Mouse (Mus musculus): ENCODE measurements around the gene Serpina3b. TPM values are rescaled to one million over a fixed set of nuclear protein-coding genes. Genes with fewer than 3 reads are reported as not detected.

Gene Serpina3b
- polyA plus RNA-seq, 1 experiment from 2014 or later, result not detected

- ATAC-seq (replicated peaks; ENCODE audit: insufficient number of reproducible peaks, low FRiP score, low TSS enrichment, low read depth) (no peak), DNase-seq (ENCODE audit: low spot score) (no peak)
- H3K4me2 ChIP-seq (ENCODE audit: low read depth, low read length), result no peak overlapping the region
- H3K36me3 ChIP-seq (replicated peaks; ENCODE audit: control insufficient read depth, insufficient read depth, low read depth, low read length), result no peaks in the 10 kb centered on the region
- H3K27me3 ChIP-seq (ENCODE audit: control insufficient read depth, insufficient read depth, low read length), result no peaks in the 10 kb centered on the region
- H3K9me3 ChIP-seq (replicated peaks; ENCODE audit: control insufficient read depth, low read length), result no peaks in the 10 kb centered on the region
- no peak overlapping the region for H3K9ac ChIP-seq (replicated peaks; ENCODE audit: low read length)
- no peaks in the 10 kb centered on the region for H3K4me1 ChIP-seq (ENCODE audit: control insufficient read depth, insufficient read depth, low read length)
- no peak overlapping the region for H3K4me3 ChIP-seq (ENCODE audit: low read depth, low read length)
- H3K27ac ChIP-seq (replicated peaks; ENCODE audit: low read depth, low read length), result no peak overlapping the region
- WGBS, result 59% methylated on average over 3 of the region's 3 CpGs
Observed at GRCm38 (mm10) chr12:104114921-104115579, 12.7 kb upstream of the Serpina3b start.

GRCm38 (mm10) chr12:104123097-104123496 lies 4.7 kb upstream of the Serpina3b start:
- Histone ChIP-seq H3K36me3 (replicated peaks; ENCODE audit: control insufficient read depth, insufficient read depth, low read depth, low read length) (no peaks in the 10 kb centered on the region), H3K27me3 (ENCODE audit: control insufficient read depth, insufficient read depth, low read length) (no peaks in the 10 kb centered on the region), H3K27ac (replicated peaks; ENCODE audit: low read depth, low read length) (no peak overlapping the region), H3K4me1 (ENCODE audit: control insufficient read depth, insufficient read depth, low read length) (no peaks in the 10 kb centered on the region), H3K9me3 (replicated peaks; ENCODE audit: control insufficient read depth, low read length) (no peaks in the 10 kb centered on the region), H3K4me3 (ENCODE audit: low read depth, low read length) (no peak overlapping the region), H3K4me2 (ENCODE audit: low read depth, low read length) (no peak overlapping the region), H3K9ac (replicated peaks; ENCODE audit: low read length) (no peak overlapping the region)
- ATAC-seq (replicated peaks; ENCODE audit: insufficient number of reproducible peaks, low FRiP score, low TSS enrichment, low read depth) (no peak), DNase-seq (ENCODE audit: low spot score) (no peak)
- 90% methylated on average over 1 of the region's 1 CpGs for WGBS

DNA sequence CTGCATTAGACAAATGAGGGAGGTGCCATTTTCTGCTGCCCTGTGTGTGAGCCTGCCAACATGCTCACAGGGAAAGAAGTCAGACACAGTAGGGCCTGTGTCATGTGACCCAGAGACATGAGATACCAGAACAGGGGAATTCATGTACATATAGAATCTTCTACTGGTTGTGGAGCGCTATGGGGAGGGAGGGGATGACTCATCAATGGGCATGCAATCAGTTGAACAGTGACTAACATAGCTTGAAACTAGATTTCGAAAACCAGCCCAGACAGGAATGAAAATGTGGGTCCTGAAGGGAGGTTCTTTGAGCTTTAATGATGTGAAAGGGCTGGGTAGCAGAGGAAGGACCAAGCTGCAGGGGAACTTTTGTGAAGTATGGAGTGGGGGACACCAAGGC lies 3.8 kb upstream of the Serpina3b start:
- Histone ChIP-seq H3K36me3 (replicated peaks; ENCODE audit: control insufficient read depth, insufficient read depth, low read depth, low read length) (no peaks in the 10 kb centered on the region), H3K4me1 (ENCODE audit: control insufficient read depth, insufficient read depth, low read length) (no peaks in the 10 kb centered on the region), H3K4me3 (ENCODE audit: low read depth, low read length) (no peak overlapping the region), H3K27me3 (ENCODE audit: control insufficient read depth, insufficient read depth, low read length) (no peaks in the 10 kb centered on the region), H3K4me2 (ENCODE audit: low read depth, low read length) (no peak overlapping the region), H3K9me3 (replicated peaks; ENCODE audit: control insufficient read depth, low read length) (no peaks in the 10 kb centered on the region), H3K9ac (replicated peaks; ENCODE audit: low read length) (no peak overlapping the region), H3K27ac (replicated peaks; ENCODE audit: low read depth, low read length) (no peak overlapping the region)
- WGBS, result 73% methylated on average over 2 of the region's 2 CpGs
- ATAC-seq (replicated peaks; ENCODE audit: insufficient number of reproducible peaks, low FRiP score, low TSS enrichment, low read depth), result no peak
- DNase-seq (ENCODE audit: low spot score), result no peak

- H3K9me3 ChIP-seq (replicated peaks; ENCODE audit: control insufficient read depth, low read length), result no peaks in the 10 kb centered on the region
- H3K36me3 ChIP-seq (replicated peaks; ENCODE audit: control insufficient read depth, insufficient read depth, low read depth, low read length), result no peaks in the 10 kb centered on the region
- no peak for ATAC-seq (replicated peaks; ENCODE audit: insufficient number of reproducible peaks, low FRiP score, low TSS enrichment, low read depth)
- WGBS, result 85% methylated on average over 5 of the region's 5 CpGs
- no peak overlapping the region for H3K4me3 ChIP-seq (ENCODE audit: low read depth, low read length)
- no peak overlapping the region for H3K27ac ChIP-seq (replicated peaks; ENCODE audit: low read depth, low read length)
- no peaks in the 10 kb centered on the region for H3K4me1 ChIP-seq (ENCODE audit: control insufficient read depth, insufficient read depth, low read length)
- no peaks in the 10 kb centered on the region for H3K27me3 ChIP-seq (ENCODE audit: control insufficient read depth, insufficient read depth, low read length)
- H3K9ac ChIP-seq (replicated peaks; ENCODE audit: low read length), result no peak overlapping the region
- no peak for DNase-seq (ENCODE audit: low spot score)
- H3K4me2 ChIP-seq (ENCODE audit: low read depth, low read length), result no peak overlapping the region
Observed at GRCm38 (mm10) chr12:104125021-104125560, 2.7 kb upstream of the Serpina3b start.

DNA sequence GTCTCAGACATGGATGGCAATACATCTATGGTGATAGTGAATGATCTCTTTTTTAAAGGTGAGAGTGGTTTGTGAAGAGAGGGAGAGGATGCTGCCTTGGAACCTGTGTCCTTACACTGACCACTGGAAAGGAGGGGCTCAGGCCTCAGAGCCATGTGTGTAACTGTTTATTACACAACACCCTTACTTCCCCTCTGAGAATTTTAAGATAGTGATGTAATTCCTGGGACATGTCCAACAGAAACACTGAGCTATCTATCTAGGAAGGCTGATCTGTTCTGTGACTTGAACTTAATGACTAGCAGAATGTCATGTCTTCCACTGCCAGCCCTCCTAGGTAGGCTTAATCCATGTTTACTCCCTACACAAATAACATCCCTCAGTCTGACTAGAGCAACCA lies 3.2 kb downstream of the Serpina3b start:
- no peak overlapping the region for H3K4me3 ChIP-seq (ENCODE audit: low read depth, low read length)
- no peak overlapping the region for H3K9ac ChIP-seq (replicated peaks; ENCODE audit: low read length)
- ATAC-seq (replicated peaks; ENCODE audit: insufficient number of reproducible peaks, low FRiP score, low TSS enrichment, low read depth) (no peak), DNase-seq (ENCODE audit: low spot score) (no peak)
- H3K36me3 ChIP-seq (replicated peaks; ENCODE audit: control insufficient read depth, insufficient read depth, low read depth, low read length), result no peaks in the 10 kb centered on the region
- no peak overlapping the region for H3K4me2 ChIP-seq (ENCODE audit: low read depth, low read length)
- H3K4me1 ChIP-seq (ENCODE audit: control insufficient read depth, insufficient read depth, low read length), result no peaks in the 10 kb centered on the region
- no peaks in the 10 kb centered on the region for H3K27me3 ChIP-seq (ENCODE audit: control insufficient read depth, insufficient read depth, low read length)
- H3K27ac ChIP-seq (replicated peaks; ENCODE audit: low read depth, low read length), result no peak overlapping the region
- no peaks in the 10 kb centered on the region for H3K9me3 ChIP-seq (replicated peaks; ENCODE audit: control insufficient read depth, low read length)

GRCm38 (mm10) chr12:104138216-104138615 lies 10.4 kb downstream of the Serpina3b start:
- Histone ChIP-seq H3K9me3 (replicated peaks; ENCODE audit: control insufficient read depth, low read length) (no peaks in the 10 kb centered on the region), H3K36me3 (replicated peaks; ENCODE audit: control insufficient read depth, insufficient read depth, low read depth, low read length) (no peaks in the 10 kb centered on the region), H3K4me2 (ENCODE audit: low read depth, low read length) (no peak overlapping the region), H3K9ac (replicated peaks; ENCODE audit: low read length) (no peak overlapping the region), H3K4me1 (ENCODE audit: control insufficient read depth, insufficient read depth, low read length) (no peaks in the 10 kb centered on the region), H3K27me3 (ENCODE audit: control insufficient read depth, insufficient read depth, low read length) (no peaks in the 10 kb centered on the region), H3K4me3 (ENCODE audit: low read depth, low read length) (no peak overlapping the region), H3K27ac (replicated peaks; ENCODE audit: low read depth, low read length) (no peak overlapping the region)
- DNase-seq (ENCODE audit: low spot score), result no peak
- 83% methylated on average over 2 of the region's 2 CpGs for WGBS
- no peak for ATAC-seq (replicated peaks; ENCODE audit: insufficient number of reproducible peaks, low FRiP score, low TSS enrichment, low read depth)

DNA sequence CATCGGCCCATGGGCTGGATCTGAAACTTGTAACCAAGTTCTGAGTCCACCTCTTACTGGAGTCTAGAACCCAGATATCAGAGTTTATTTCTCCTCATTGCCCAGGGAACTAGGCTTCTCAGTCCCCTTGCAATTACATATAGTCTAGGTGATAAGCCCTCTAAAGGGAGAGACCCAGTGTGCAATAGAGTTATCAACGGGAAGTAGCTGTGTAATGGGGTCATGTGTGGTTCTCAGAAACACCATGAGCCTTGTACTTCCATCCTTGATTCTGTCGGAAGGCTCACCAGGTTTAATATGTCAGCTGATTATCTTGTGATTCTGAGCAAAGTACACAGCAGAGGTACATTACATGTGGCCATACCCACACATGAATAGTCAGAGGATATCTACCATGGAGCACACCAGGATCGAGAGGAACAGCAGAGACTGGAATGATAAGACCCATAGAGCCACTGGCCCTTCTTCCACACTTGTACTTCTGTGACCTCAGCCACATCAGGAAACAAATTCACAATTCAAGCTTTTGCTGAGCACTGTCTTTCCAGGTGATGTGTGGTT lies 12.8 kb downstream of the Serpina3b start:
- H3K36me3 ChIP-seq (replicated peaks; ENCODE audit: control insufficient read depth, insufficient read depth, low read depth, low read length), result no peaks in the 10 kb centered on the region
- H3K27ac ChIP-seq (replicated peaks; ENCODE audit: low read depth, low read length), result no peak overlapping the region
- no peak overlapping the region for H3K4me3 ChIP-seq (ENCODE audit: low read depth, low read length)
- no peak overlapping the region for H3K4me2 ChIP-seq (ENCODE audit: low read depth, low read length)
- no peaks in the 10 kb centered on the region for H3K4me1 ChIP-seq (ENCODE audit: control insufficient read depth, insufficient read depth, low read length)
- no peak for DNase-seq (ENCODE audit: low spot score)
- H3K9ac ChIP-seq (replicated peaks; ENCODE audit: low read length), result no peak overlapping the region
- no peaks in the 10 kb centered on the region for H3K27me3 ChIP-seq (ENCODE audit: control insufficient read depth, insufficient read depth, low read length)
- H3K9me3 ChIP-seq (replicated peaks; ENCODE audit: control insufficient read depth, low read length), result no peaks in the 10 kb centered on the region
- WGBS, result 94% methylated on average over 4 of the region's 4 CpGs
- no peak for ATAC-seq (replicated peaks; ENCODE audit: insufficient number of reproducible peaks, low FRiP score, low TSS enrichment, low read depth)

GRCm38 (mm10) chr12:104141506-104141905 lies 13.7 kb downstream of the Serpina3b start:
- Histone ChIP-seq H3K4me3 (ENCODE audit: low read depth, low read length) (no peak overlapping the region), H3K4me1 (ENCODE audit: control insufficient read depth, insufficient read depth, low read length) (no peaks in the 10 kb centered on the region), H3K9ac (replicated peaks; ENCODE audit: low read length) (no peak overlapping the region), H3K4me2 (ENCODE audit: low read depth, low read length) (no peak overlapping the region), H3K27ac (replicated peaks; ENCODE audit: low read depth, low read length) (no peak overlapping the region), H3K36me3 (replicated peaks; ENCODE audit: control insufficient read depth, insufficient read depth, low read depth, low read length) (no peaks in the 10 kb centered on the region), H3K27me3 (ENCODE audit: control insufficient read depth, insufficient read depth, low read length) (no peaks in the 10 kb centered on the region), H3K9me3 (replicated peaks; ENCODE audit: control insufficient read depth, low read length) (no peaks in the 10 kb centered on the region)
- WGBS, result 90% methylated on average over 1 of the region's 1 CpGs
- ATAC-seq (replicated peaks; ENCODE audit: insufficient number of reproducible peaks, low FRiP score, low TSS enrichment, low read depth) (no peak), DNase-seq (ENCODE audit: low spot score) (no peak)

All from embryonic facial prominence, embryonic 11.5 days (tissue).